Mouse (Mus musculus) limb, embryonic 14.5 days (tissue): Measurements from ENCODE around the gene Birc2. TPM values are rescaled to one million over a fixed set of nuclear protein-coding genes. Genes with fewer than 3 reads are reported as not detected.

Experiments used
- ATAC-seq: fragments of 200-750 bp; cut with Nextera tagmentation; 2 replicates; pipeline ENCODE4 v1.8.0; 2017; ENCODE audit warnings: low read depth, moderate number of reproducible peaks, moderate TSS enrichment; ENCODE audit not compliant: low FRiP score
- DNase-seq: peaks from one replicate; pipeline ENCODE4 v3.0.0-alpha.2; 2015; ENCODE audit warnings: low spot score
- H3K27ac ChIP-seq: fragments of 300-500 bp; sonication (generic); replicated peaks from 2 replicates; pipeline ENCODE4 v1.5.1; 2014; ENCODE audit warnings: low read depth, mild to moderate bottlenecking, low read length, moderate library complexity, mixed read lengths
- H3K27me3 ChIP-seq: fragments of 300-500 bp; sonication (generic); 2 replicates; pipeline ENCODE4 v1.6.1; 2014; ENCODE audit warnings: low read length, mixed read lengths; ENCODE audit not compliant: control insufficient read depth, insufficient read depth
- H3K36me3 ChIP-seq: fragments of 300-500 bp; sonication (generic); 2 replicates; pipeline ENCODE4 v1.6.1; 2014; ENCODE audit warnings: mild to moderate bottlenecking, low read length, moderate library complexity, mixed read lengths; ENCODE audit not compliant: control insufficient read depth, insufficient read depth
- H3K4me1 ChIP-seq: fragments of 300-500 bp; sonication (generic); 2 replicates; pipeline ENCODE4 v1.6.1; 2014; ENCODE audit warnings: antibody characterized with exemption, low read length, mixed read lengths; ENCODE audit not compliant: control insufficient read depth, insufficient read depth
- H3K4me2 ChIP-seq: fragments of 300-500 bp; sonication (generic); replicated peaks from 2 replicates; pipeline ENCODE4 v1.6.1; 2014; ENCODE audit warnings: low read depth, mild to moderate bottlenecking, low read length, moderate library complexity; ENCODE audit not compliant: severe bottlenecking
- H3K4me3 ChIP-seq: fragments of 300-500 bp; sonication (generic); replicated peaks from 2 replicates; pipeline ENCODE4 v1.5.1; 2014; ENCODE audit warnings: low read length
- H3K9ac ChIP-seq: fragments of 300-500 bp; sonication (generic); 2 replicates; pipeline ENCODE4 v1.6.1; 2014; ENCODE audit warnings: mild to moderate bottlenecking, low read depth, low read length, moderate library complexity; ENCODE audit not compliant: severe bottlenecking
- H3K9me3 ChIP-seq: fragments of 300-500 bp; sonication (generic); 2 replicates; pipeline ENCODE4 v1.6.1; 2016; ENCODE audit warnings: low read length; ENCODE audit not compliant: control insufficient read depth
- POLR2A ChIP-seq: fragments of 200-500 bp; IDR thresholded peaks from 2 replicates; pipeline ENCODE4 v1.8.0; 2012; ENCODE audit warnings: inconsistent platforms, mild to moderate bottlenecking, moderate library complexity, borderline replicate concordance; ENCODE audit not compliant: insufficient read depth, insufficient read length; ENCODE audit errors: extremely low read depth
- WGBS: fragments of 180-500 bp; shearing (Covaris S2); extraction: QIAGEN DNeasy Blood & Tissue Kit; methylation state at CpG from one replicate; pipeline ENCODE4 v1.1.7; 2014; 5-methylcytosine and 5-hydroxymethylcytosine counted together
- polyA plus RNA-seq, 2 experiments: library from polyadenylated mRNA; depleted of rRNA in 1 of 2; stranded (reverse) in 1 of 2; unstranded in 1 of 2; fragments of >200 nt; fragmentation: Nextera tagmentation in 1 of 2; extraction: Ambion mirVana in 1 of 2; gene quantifications; 2 replicates each; pipeline versions ENCODE4 v1.2.1 to v1.2.3; 2012 to 2014

Gene Birc2
- 41.2 and 42.8 TPM in 2 replicates for polyA plus RNA-seq (2012; rRNA removed)
- polyA plus RNA-seq (2014; fragmentation: Nextera tagmentation; extraction: Ambion mirVana): 41.7 and 45.3 TPM in 2 replicates

DNA sequence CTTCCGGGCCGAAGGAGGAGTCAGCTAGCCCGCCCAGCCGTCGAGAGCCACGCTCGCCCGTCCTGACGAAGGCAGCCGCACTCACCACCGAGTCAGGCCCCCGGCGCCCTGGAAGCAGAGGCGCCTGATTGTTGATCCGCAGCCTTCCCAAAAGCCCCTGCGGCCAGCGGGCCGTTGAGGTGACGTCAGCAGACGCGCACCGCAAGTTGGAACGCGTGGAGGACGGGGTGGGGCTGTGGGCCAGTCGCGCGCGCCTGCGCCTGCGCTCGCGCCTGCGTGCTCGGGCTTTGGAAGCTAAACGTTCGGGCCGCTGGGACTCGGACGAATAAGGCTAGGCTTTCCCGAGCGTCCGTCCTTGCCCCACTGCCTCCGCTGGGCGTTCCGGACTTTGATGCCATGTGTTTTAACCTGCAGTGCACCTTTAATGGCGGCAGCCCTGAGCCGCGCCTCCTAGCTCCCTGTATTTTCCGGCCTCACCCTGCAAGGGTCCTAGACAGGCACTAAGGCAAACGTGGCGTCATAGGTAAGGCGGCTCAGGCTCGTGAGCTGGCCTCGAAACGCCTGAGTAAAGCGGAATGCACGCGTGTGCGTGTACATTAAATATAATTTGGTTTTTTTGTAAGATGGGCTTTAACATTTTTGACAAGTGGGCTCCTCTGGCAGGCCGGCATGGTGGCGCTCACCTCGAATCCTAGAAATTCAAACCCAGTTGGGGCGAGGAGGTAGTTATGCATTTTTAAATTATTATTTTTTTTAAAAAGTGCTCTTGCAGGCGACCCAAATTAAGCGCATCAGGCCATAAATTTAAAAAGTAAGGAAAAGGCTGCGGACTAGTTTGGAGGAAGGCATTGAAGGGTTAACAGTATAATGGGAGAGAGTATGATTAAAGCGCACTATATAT, at the start of gene Birc2:
Gene Birc2, minus strand, starts transcription at position 160 of the 901 bp plus-strand sequence.
- 2% methylated on average over 68 of the region's 68 CpGs for WGBS
- no peaks in the 10 kb centered on the region for H3K27me3 ChIP-seq

GRCm38 (mm10) chr9:7884346-7884745, 47.5 kb upstream of the Birc2 start:
- Histone ChIP-seq H3K9ac (no peak overlapping the region), H3K4me3 (no peak overlapping the region), H3K4me2 (no peak overlapping the region), H3K4me1 (no peaks in the 10 kb centered on the region), H3K27me3 (no peaks in the 10 kb centered on the region), H3K36me3 (no peaks in the 10 kb centered on the region), H3K27ac (no peak overlapping the region), H3K9me3 (no peaks in the 10 kb centered on the region)
- DNase-seq: no peak
- TF ChIP-seq POLR2A: no peak
- 99% methylated on average over 3 of the region's 3 CpGs for WGBS
- no peak for ATAC-seq

More for the DNA sequence above, at the start of gene Birc2:
- Histone ChIP-seq H3K36me3 (peaks cover 16% of the 10 kb centered on the region), H3K4me1 (peaks cover 12% of the 10 kb centered on the region; the same call in 1 of the 2 replicates), H3K27ac (peak within 1 kb of the TSS; percentile 99), H3K9me3 (no peaks in the 10 kb centered on the region), H3K9ac (peak within 1 kb of the TSS; percentile 90), H3K4me2 (peak within 1 kb of the TSS; percentile 64), H3K4me3 (peak within 1 kb of the TSS; percentile 72)
- DNase-seq (peak; percentile 94), ATAC-seq (peak; percentile 96)
- TF ChIP-seq POLR2A: peak; percentile 70; the same call in 1 of the 2 replicates

DNA sequence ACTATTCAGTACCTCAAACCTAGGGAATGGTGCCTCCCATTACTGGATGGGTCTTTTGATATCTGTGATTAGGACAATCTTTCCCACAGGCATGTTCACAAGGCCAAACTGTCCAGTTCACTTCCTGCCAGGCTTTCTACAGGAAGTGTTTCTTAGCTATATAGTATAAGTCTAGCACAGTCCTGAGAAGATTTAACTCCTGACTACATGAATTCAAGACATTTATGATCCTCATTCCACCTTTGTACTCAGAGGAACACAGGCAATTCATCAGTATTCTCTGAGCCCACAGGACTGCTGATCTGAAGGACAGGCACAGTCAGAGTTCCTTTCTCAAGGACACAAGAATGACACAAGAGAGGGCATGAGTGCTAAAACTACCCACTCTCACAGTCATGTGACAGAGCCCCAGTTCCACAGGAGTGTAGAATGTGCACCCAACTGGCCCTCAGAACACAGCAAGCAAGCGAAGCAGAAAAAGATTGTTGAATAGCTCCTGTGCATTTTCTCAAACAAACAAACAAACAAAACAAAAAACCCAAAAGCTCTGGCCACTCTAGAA, 45.5 kb upstream of the Birc2 start:
- no peaks in the 10 kb centered on the region for H3K4me1 ChIP-seq
- H3K36me3 ChIP-seq: no peaks in the 10 kb centered on the region
- ATAC-seq (no peak), DNase-seq (no peak)
- H3K27me3 ChIP-seq: no peaks in the 10 kb centered on the region
- no peak for TF ChIP-seq POLR2A
- H3K27ac ChIP-seq: no peak overlapping the region
- WGBS: 90% methylated on average over 1 of the region's 1 CpGs
- H3K4me3 ChIP-seq: no peak overlapping the region
- H3K9me3 ChIP-seq: no peaks in the 10 kb centered on the region
- no peak overlapping the region for H3K4me2 ChIP-seq
- no peak overlapping the region for H3K9ac ChIP-seq

- Histone ChIP-seq H3K9me3 (no peaks in the 10 kb centered on the region), H3K36me3 (no peaks in the 10 kb centered on the region), H3K27me3 (no peaks in the 10 kb centered on the region), H3K9ac (no peak overlapping the region), H3K4me3 (peak overlapping the region; percentile 58; the same call in 1 of the 2 replicates), H3K27ac (no peak overlapping the region), H3K4me1 (peaks cover 11% of the 10 kb centered on the region; the same call in 1 of the 2 replicates), H3K4me2 (peak overlapping the region; percentile 89; the same call in 1 of the 2 replicates)
- ATAC-seq (no peak), DNase-seq (no peak)
- no peak for TF ChIP-seq POLR2A
- WGBS: 84% methylated on average over 8 of the region's 8 CpGs
Measured at GRCm38 (mm10) chr9:7873511-7874211, 36.8 kb upstream of the Birc2 start.
